Mouse (Mus musculus) spleen, adult 2 months (tissue): ENCODE measurements around the gene Ift46. TPM values are rescaled to one million over a fixed set of nuclear protein-coding genes. Genes with fewer than 3 reads are reported as not detected.

Source experiments
- DNase-seq, 2 experiments: peaks; one replicate each; pipeline versions ENCODE4 v3.0.0 to v3.0.0-alpha.2; 2012 to 2021; ENCODE audit warnings: low spot score in 2 of 2, low read depth in 1 of 2
- H3K27ac ChIP-seq: fragments of 200-500 bp; 2 replicates; pipeline ENCODE4 v1.5.1; 2012; ENCODE audit warnings: low read length, inconsistent platforms; ENCODE audit not compliant: insufficient read depth
- H3K27me3 ChIP-seq: fragments of 200-500 bp; 2 replicates; pipeline ENCODE4 v1.6.1; 2012; ENCODE audit warnings: mild to moderate bottlenecking, moderate library complexity, low read length, inconsistent platforms; ENCODE audit not compliant: control insufficient read depth, insufficient read depth
- H3K36me3 ChIP-seq: fragments of 200-500 bp; 2 replicates; pipeline ENCODE4 v1.6.1; 2012; ENCODE audit warnings: mild to moderate bottlenecking, low read length, inconsistent platforms; ENCODE audit not compliant: control insufficient read depth, insufficient read depth
- H3K4me1 ChIP-seq: fragments of 200-500 bp; 2 replicates; pipeline ENCODE4 v1.6.1; 2011; ENCODE audit warnings: inconsistent platforms; ENCODE audit not compliant: control insufficient read depth, insufficient read depth, insufficient read length
- H3K4me3 ChIP-seq: fragments of 200-500 bp; 2 replicates; pipeline ENCODE4 v1.5.1; 2011; ENCODE audit warnings: mild to moderate bottlenecking, inconsistent platforms; ENCODE audit not compliant: insufficient read depth, insufficient read length; ENCODE audit errors: extremely low read depth
- CTCF ChIP-seq: fragments of 200-500 bp; IDR thresholded peaks from 2 replicates; pipeline ENCODE4 v1.5.1; 2011; ENCODE audit warnings: mild to moderate bottlenecking, inconsistent platforms; ENCODE audit not compliant: insufficient read depth, insufficient read length, insufficient replicate concordance; ENCODE audit errors: extremely low read depth
- POLR2A ChIP-seq: fragments of 200-500 bp; IDR thresholded peaks from 2 replicates; pipeline ENCODE4 v1.6.1; 2011; ENCODE audit warnings: low read depth, low read length, inconsistent platforms
- WGBS: fragments of 180-500 bp; shearing (Covaris S2); methylation state at CpG from one replicate; pipeline ENCODE4 v1.1.7; 2018; 5-methylcytosine and 5-hydroxymethylcytosine counted together
- polyA plus RNA-seq: library from polyadenylated mRNA; depleted of rRNA; stranded (reverse); fragments of >200 nt; gene quantifications from 2 replicates; pipeline ENCODE4 v1.2.3, GENCODE M21; 2012

The Ift46 gene
- polyA plus RNA-seq, 1 experiment, result 22.1 TPM

- H3K36me3 ChIP-seq, result no peaks in the 10 kb centered on the region
- no peaks in the 10 kb centered on the region for H3K27me3 ChIP-seq
- no peak for TF ChIP-seq POLR2A
- no peak for TF ChIP-seq CTCF
- H3K4me1 ChIP-seq, result peaks cover 10% of the 10 kb centered on the region
- DNase-seq, result no peak
- no peak overlapping the region for H3K4me3 ChIP-seq
- no peak overlapping the region for H3K27ac ChIP-seq
- WGBS, result 66% methylated on average over 7 of the region's 7 CpGs
These were observed 45.1 kb upstream of the Ift46 start for GRCm38 (mm10) chr9:44722575-44722974.

- no peak overlapping the region for H3K4me3 ChIP-seq
- H3K36me3 ChIP-seq, result no peaks in the 10 kb centered on the region
- no peak for DNase-seq
- no peaks in the 10 kb centered on the region for H3K27me3 ChIP-seq
- no peak overlapping the region for H3K27ac ChIP-seq
- H3K4me1 ChIP-seq, result peaks cover 10% of the 10 kb centered on the region
- TF ChIP-seq CTCF, result no peak
- no peak for TF ChIP-seq POLR2A
- WGBS, result 28% methylated on average over 7 of the region's 7 CpGs
These were observed 44.7 kb upstream of the Ift46 start for GRCm38 (mm10) chr9:44723008-44723407.

- no peak for TF ChIP-seq CTCF
- no peak for TF ChIP-seq POLR2A
- no peak overlapping the region for H3K27ac ChIP-seq
These were observed 44.1 kb upstream of the Ift46 start for GRCm38 (mm10) chr9:44723521-44724041.

DNA sequence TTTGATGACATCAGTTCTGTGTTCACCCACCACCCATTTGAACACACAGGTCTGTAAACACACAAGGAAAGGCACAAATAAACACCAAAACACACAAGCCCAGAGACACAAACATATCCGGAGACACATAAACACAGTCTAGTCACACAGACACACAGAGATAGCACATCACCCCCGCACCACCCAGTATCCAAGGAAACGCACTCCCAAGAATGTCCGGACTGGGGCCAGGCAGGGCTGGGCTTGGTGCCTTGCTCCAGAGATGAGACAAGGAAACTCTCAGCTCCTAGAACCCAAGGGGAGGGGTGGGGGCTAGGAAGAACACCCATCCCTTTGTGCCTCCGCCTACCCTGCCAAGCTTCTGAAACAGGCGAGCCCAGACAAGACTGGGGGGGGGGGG, 43.5 kb upstream of the Ift46 start:
- Histone ChIP-seq H3K27me3 (no peaks in the 10 kb centered on the region), H3K27ac (no peak overlapping the region), H3K4me3 (no peak overlapping the region), H3K4me1 (peaks cover 10% of the 10 kb centered on the region), H3K36me3 (no peaks in the 10 kb centered on the region)
- WGBS, result 87% methylated on average over 6 of the region's 6 CpGs
- DNase-seq, result no peak
- TF ChIP-seq CTCF (no peak), POLR2A (no peak)

More at GRCm38 (mm10) chr9:44723521-44724041, 44.1 kb upstream of the Ift46 start:
- Histone ChIP-seq H3K27me3 (no peaks in the 10 kb centered on the region), H3K4me3 (no peak overlapping the region), H3K36me3 (no peaks in the 10 kb centered on the region), H3K4me1 (peaks cover 10% of the 10 kb centered on the region)
- DNase-seq, result no peak
- WGBS, result 65% methylated on average over 11 of the region's 11 CpGs

- H3K4me3 ChIP-seq, result no peak overlapping the region
- 81% methylated on average over 2 of the region's 2 CpGs for WGBS
- H3K4me1 ChIP-seq, result peaks cover 10% of the 10 kb centered on the region
- TF ChIP-seq POLR2A (no peak), CTCF (no peak)
- no peaks in the 10 kb centered on the region for H3K27me3 ChIP-seq
- DNase-seq, result no peak
- H3K27ac ChIP-seq, result no peak overlapping the region
- no peaks in the 10 kb centered on the region for H3K36me3 ChIP-seq
These were observed 43.0 kb upstream of the Ift46 start for GRCm38 (mm10) chr9:44724665-44725064.

GRCm38 (mm10) chr9:44726431-44727146, 41.1 kb upstream of the Ift46 start:
- WGBS, result 86% methylated on average over 10 of the region's 10 CpGs
- Histone ChIP-seq H3K4me3 (no peak overlapping the region), H3K27ac (no peak overlapping the region), H3K4me1 (peaks cover 2% of the 10 kb centered on the region; the same call in 1 of the 2 replicates), H3K27me3 (no peaks in the 10 kb centered on the region), H3K36me3 (no peaks in the 10 kb centered on the region)
- TF ChIP-seq POLR2A, result no peak
- DNase-seq, result no peak

GRCm38 (mm10) chr9:44727441-44727840, 40.3 kb upstream of the Ift46 start:
- H3K4me1 ChIP-seq, result no peaks in the 10 kb centered on the region
- DNase-seq, result no peak
- no peak overlapping the region for H3K4me3 ChIP-seq
- H3K27me3 ChIP-seq, result no peaks in the 10 kb centered on the region
- no peaks in the 10 kb centered on the region for H3K36me3 ChIP-seq
- 72% methylated on average over 5 of the region's 5 CpGs for WGBS
- no peak overlapping the region for H3K27ac ChIP-seq
- no peak for TF ChIP-seq CTCF
- no peak for TF ChIP-seq POLR2A
